Mouse (Mus musculus): ENCODE measurements around the gene Ufd1. TPM values are rescaled to one million over a fixed set of nuclear protein-coding genes. Genes with fewer than 3 reads are reported as not detected.

Ufd1 gene
- polyA plus RNA-seq, 1 experiment from 2014 or later: 130 TPM

DNA sequence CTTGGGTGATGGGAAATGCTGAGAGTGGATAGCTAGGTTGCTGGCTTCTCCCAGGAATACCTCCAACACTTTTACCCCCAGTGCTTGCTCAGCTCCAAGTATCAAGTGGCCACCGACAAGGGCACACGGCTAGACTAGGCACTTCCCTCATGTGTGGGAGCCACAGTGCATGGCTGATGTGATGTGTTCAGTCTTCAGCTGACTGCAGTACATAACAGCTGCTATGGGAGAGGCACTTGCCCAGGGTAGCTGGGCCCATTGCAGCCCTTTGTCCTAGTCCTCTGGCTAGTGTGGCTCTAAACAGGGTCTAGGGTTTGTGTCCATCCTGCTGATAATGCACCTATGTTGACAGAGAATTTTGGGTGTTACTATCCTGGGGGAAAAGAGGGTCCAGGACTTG lies 33.1 kb upstream of the Ufd1 start:
- no peaks in the 10 kb centered on the region for H3K36me3 ChIP-seq (ENCODE audit: control insufficient read depth, insufficient read depth)
- H3K27ac ChIP-seq (ENCODE audit: low read length): no peak overlapping the region

DNA sequence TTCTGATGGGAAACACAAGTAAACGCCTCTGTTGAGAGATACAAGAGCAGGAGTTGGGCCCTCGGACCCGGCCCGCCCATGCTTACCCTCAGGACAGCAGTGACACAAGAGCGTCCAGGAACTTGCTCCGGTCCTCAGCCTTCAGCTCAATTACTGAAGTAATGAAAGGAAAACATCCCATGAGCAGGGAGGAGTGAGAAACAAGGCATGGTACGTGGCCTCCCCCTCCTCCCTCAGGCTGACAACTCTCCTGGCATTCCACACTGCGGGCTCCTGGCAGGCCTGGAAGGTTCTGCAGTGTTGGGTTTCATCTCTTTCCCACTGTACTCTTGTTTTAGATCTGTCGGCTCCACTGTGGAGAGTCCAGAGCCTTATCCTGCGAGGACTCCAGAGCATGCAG lies 29.8 kb upstream of the Ufd1 start:
- Histone ChIP-seq H3K27me3 (replicated peaks; ENCODE audit: control insufficient read depth, insufficient read depth, low read length) (peaks cover 21% of the 10 kb centered on the region), H3K4me3 (replicated peaks; ENCODE audit: low read length) (no peak overlapping the region), H3K27ac (ENCODE audit: low read length) (no peak overlapping the region), H3K9ac (replicated peaks; ENCODE audit: low read depth, low read length) (no peak overlapping the region), H3K4me2 (ENCODE audit: low read length) (no peak overlapping the region), H3K9me3 (ENCODE audit: control insufficient read depth, low read length) (no peaks in the 10 kb centered on the region), H3K36me3 (ENCODE audit: control insufficient read depth, insufficient read depth) (no peaks in the 10 kb centered on the region), H3K4me1 (replicated peaks; ENCODE audit: control insufficient read depth, insufficient read depth, low read length) (peaks cover 12% of the 10 kb centered on the region)
- ATAC-seq: no peak
- 87% methylated on average over 10 of the region's 10 CpGs for WGBS

More for the DNA sequence above, 33.1 kb upstream of the Ufd1 start:
- no peak for ATAC-seq
- Histone ChIP-seq H3K4me3 (replicated peaks; ENCODE audit: low read length) (peak overlapping the region; percentile 43), H3K4me1 (replicated peaks; ENCODE audit: control insufficient read depth, insufficient read depth, low read length) (peaks cover 13% of the 10 kb centered on the region), H3K4me2 (ENCODE audit: low read length) (no peak overlapping the region), H3K9ac (replicated peaks; ENCODE audit: low read depth, low read length) (no peak overlapping the region), H3K27me3 (replicated peaks; ENCODE audit: control insufficient read depth, insufficient read depth, low read length) (peaks cover 42% of the 10 kb centered on the region), H3K9me3 (ENCODE audit: control insufficient read depth, low read length) (no peaks in the 10 kb centered on the region)
- WGBS: 59% methylated on average over 2 of the region's 2 CpGs

DNA sequence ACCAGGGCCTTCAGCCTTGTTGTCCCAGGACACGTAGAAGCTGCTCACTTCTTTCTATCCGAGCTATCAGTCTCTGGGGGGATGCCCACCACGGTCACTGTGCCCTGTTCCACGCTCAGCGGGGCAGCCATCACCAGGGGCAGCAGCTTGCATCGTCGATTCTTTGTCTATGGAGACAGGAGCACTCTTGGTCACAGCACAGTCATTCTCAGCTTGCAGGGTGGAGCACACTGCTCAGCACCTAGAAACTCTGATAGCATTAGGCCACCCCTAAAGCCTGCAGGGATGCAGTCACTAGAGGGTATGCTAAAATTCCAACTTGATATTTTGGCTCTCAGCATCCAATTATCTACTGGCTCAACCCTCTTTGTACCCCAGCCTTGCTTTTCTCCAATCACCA lies 26.6 kb upstream of the Ufd1 start:
- no peak for ATAC-seq
- Histone ChIP-seq H3K4me1 (replicated peaks; ENCODE audit: control insufficient read depth, insufficient read depth, low read length) (no peaks in the 10 kb centered on the region), H3K36me3 (ENCODE audit: control insufficient read depth, insufficient read depth) (no peaks in the 10 kb centered on the region), H3K4me3 (replicated peaks; ENCODE audit: low read length) (no peak overlapping the region), H3K4me2 (ENCODE audit: low read length) (no peak overlapping the region), H3K9me3 (ENCODE audit: control insufficient read depth, low read length) (no peaks in the 10 kb centered on the region), H3K27me3 (replicated peaks; ENCODE audit: control insufficient read depth, insufficient read depth, low read length) (no peaks in the 10 kb centered on the region), H3K9ac (replicated peaks; ENCODE audit: low read depth, low read length) (no peak overlapping the region), H3K27ac (ENCODE audit: low read length) (no peak overlapping the region)
- WGBS: 91% methylated on average over 7 of the region's 7 CpGs

DNA sequence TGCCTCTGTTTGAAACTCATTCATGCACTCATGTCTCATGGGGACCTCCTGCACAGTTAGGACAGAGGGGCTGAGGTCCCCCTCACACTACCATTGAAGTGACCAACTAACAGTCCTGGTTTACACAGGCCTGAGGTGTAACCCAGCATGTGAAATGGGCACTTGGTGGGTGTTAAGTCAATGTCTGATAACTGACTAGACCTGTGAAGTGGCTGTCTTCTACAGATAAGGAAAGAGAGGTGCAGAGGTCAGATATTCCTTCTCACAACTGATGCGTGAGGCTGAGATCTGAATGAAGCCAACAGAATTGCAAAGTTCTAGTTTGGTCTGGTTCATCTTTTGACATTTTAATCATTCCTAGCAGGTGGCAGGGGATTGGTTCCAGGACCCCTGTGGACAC lies 26.1 kb upstream of the Ufd1 start:
- H3K9me3 ChIP-seq (ENCODE audit: control insufficient read depth, low read length): no peaks in the 10 kb centered on the region
- 82% methylated on average over 1 of the region's 1 CpGs for WGBS
- H3K27ac ChIP-seq (ENCODE audit: low read length): no peak overlapping the region
- H3K27me3 ChIP-seq (replicated peaks; ENCODE audit: control insufficient read depth, insufficient read depth, low read length): no peaks in the 10 kb centered on the region
- no peak overlapping the region for H3K4me2 ChIP-seq (ENCODE audit: low read length)
- no peak for ATAC-seq
- no peaks in the 10 kb centered on the region for H3K36me3 ChIP-seq (ENCODE audit: control insufficient read depth, insufficient read depth)
- H3K4me3 ChIP-seq (replicated peaks; ENCODE audit: low read length): no peak overlapping the region
- H3K9ac ChIP-seq (replicated peaks; ENCODE audit: low read depth, low read length): no peak overlapping the region
- H3K4me1 ChIP-seq (replicated peaks; ENCODE audit: control insufficient read depth, insufficient read depth, low read length): no peaks in the 10 kb centered on the region

DNA sequence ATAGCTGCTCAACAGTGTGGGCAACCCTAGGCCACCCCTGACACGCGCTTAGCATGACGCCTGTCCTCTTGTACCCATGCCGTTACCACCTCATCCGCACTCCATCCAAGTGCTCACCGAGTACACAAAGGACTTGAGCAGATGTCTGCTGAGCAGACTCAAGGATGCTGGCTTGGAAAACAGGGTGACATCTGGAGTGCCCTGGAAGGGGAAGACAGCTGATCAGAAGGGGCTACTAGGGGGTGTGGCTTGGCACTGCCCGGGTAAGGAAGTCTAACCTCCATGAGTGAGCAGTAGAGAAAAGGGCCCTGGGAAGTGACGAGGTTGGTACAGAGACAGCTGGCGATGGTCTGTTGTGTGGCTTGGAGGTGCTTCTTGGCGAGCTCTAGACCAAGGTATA lies 24.9 kb upstream of the Ufd1 start:
- no peak for ATAC-seq
- H3K27me3 ChIP-seq (replicated peaks; ENCODE audit: control insufficient read depth, insufficient read depth, low read length): no peaks in the 10 kb centered on the region
- 92% methylated on average over 10 of the region's 10 CpGs for WGBS
- H3K9ac ChIP-seq (replicated peaks; ENCODE audit: low read depth, low read length): no peak overlapping the region
- H3K36me3 ChIP-seq (ENCODE audit: control insufficient read depth, insufficient read depth): no peaks in the 10 kb centered on the region
- no peak overlapping the region for H3K4me3 ChIP-seq (replicated peaks; ENCODE audit: low read length)
- no peak overlapping the region for H3K4me2 ChIP-seq (ENCODE audit: low read length)
- no peak overlapping the region for H3K27ac ChIP-seq (ENCODE audit: low read length)
- no peaks in the 10 kb centered on the region for H3K9me3 ChIP-seq (ENCODE audit: control insufficient read depth, low read length)
- H3K4me1 ChIP-seq (replicated peaks; ENCODE audit: control insufficient read depth, insufficient read depth, low read length): no peaks in the 10 kb centered on the region

DNA sequence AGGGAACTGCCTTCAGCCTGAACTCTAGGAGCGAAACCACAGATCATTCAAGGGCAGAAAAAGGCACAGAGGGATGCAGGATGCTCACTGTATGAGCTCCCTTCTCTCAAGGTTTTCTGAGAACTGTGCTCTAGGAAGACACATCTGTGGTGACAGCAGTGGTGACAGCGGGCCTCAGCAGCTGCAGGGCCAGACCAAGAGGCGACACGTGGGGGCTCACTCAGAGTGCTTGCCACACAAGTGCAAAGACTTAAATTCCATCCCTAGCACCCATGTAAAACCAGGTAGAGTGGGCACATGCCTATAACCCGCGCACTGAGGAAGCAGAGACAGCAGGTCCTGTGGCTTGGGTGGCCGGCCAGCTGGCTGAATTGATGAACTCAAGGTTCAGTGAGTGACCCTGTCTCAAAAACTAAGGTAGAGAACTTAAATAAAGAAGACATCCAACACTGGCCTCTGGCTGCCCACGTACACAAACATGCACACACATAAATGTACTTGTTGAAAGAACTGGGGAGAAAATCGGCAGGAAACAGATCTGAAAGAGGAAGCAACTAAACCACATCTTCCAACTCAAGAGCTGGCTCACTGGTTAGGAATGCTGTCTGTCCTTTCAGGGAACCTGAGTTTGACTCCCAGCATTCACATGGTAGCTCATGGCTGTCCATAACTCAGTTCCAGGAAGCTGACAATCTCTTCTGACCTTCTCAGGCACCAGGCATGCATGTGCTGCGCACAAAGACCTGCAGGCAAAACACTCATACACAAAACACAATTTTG lies 22.8 kb upstream of the Ufd1 start:
- 90% methylated on average over 10 of the region's 10 CpGs for WGBS
- ATAC-seq: no peak
- Histone ChIP-seq H3K27ac (ENCODE audit: low read length) (no peak overlapping the region), H3K9me3 (ENCODE audit: control insufficient read depth, low read length) (no peaks in the 10 kb centered on the region), H3K4me3 (replicated peaks; ENCODE audit: low read length) (no peak overlapping the region), H3K4me2 (ENCODE audit: low read length) (no peak overlapping the region), H3K36me3 (ENCODE audit: control insufficient read depth, insufficient read depth) (no peaks in the 10 kb centered on the region), H3K9ac (replicated peaks; ENCODE audit: low read depth, low read length) (no peak overlapping the region), H3K4me1 (replicated peaks; ENCODE audit: control insufficient read depth, insufficient read depth, low read length) (no peaks in the 10 kb centered on the region), H3K27me3 (replicated peaks; ENCODE audit: control insufficient read depth, insufficient read depth, low read length) (no peaks in the 10 kb centered on the region)

DNA sequence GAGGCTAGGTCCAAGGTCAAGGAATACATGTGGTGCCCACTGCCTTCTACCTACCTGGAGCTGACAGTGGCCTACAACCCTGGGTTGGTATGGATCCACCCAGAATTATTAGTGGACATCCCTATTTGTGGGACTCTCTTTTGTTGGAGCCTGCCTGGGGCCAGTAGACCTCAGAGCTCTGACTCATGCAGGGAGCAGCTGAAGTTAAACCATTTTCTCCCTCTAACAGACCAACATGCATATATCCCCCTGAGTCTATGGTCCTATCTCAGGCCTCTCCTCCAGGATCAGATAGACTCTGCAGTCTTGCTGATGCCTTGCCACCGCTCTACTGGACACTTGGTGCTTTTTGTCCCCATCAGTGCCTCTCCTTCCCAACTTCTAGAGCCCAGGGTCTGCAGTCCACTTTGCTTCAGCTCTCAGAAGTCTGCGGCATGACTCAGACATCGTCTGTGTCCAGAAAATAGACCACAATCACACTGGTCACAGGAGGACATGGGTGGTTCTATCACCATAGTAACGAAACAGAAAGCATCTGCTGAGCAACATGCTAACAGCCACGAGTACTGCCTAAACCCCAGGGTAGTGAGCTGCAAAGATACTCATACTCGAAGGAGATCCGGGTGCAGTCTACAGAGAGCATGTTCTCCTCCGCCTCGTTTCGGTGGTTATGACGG lies 16.2 kb upstream of the Ufd1 start:
- H3K4me2 ChIP-seq (ENCODE audit: low read length): no peak overlapping the region
- no peaks in the 10 kb centered on the region for H3K4me1 ChIP-seq (replicated peaks; ENCODE audit: control insufficient read depth, insufficient read depth, low read length)
- 92% methylated on average over 11 of the region's 11 CpGs for WGBS
- H3K27ac ChIP-seq (ENCODE audit: low read length): no peak overlapping the region
- no peaks in the 10 kb centered on the region for H3K36me3 ChIP-seq (ENCODE audit: control insufficient read depth, insufficient read depth)
- no peak for ATAC-seq
- H3K4me3 ChIP-seq (replicated peaks; ENCODE audit: low read length): no peak overlapping the region
- no peaks in the 10 kb centered on the region for H3K27me3 ChIP-seq (replicated peaks; ENCODE audit: control insufficient read depth, insufficient read depth, low read length)
- no peak overlapping the region for H3K9ac ChIP-seq (replicated peaks; ENCODE audit: low read depth, low read length)
- no peaks in the 10 kb centered on the region for H3K9me3 ChIP-seq (ENCODE audit: control insufficient read depth, low read length)

DNA sequence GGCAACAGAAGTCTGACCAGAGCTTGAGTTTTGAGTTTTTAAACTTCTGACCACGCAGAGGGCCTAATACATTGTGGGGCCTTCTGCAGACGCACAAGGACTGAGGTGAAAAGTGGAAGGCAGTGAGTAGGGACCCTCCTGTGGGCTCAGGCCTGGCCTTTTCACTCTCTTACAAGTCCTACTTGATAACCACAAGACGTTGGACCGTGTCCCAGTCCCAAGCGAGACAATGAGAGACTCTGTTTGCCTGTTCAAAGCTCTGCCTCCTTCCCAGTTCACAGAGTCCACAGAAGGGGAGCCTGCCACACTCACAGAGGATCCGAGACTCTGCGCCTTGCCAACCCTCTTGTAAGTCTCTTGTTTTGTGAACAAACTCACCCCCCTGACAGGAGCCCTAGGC lies 14.9 kb upstream of the Ufd1 start:
- Histone ChIP-seq H3K27ac (ENCODE audit: low read length) (no peak overlapping the region), H3K4me3 (replicated peaks; ENCODE audit: low read length) (no peak overlapping the region), H3K27me3 (replicated peaks; ENCODE audit: control insufficient read depth, insufficient read depth, low read length) (no peaks in the 10 kb centered on the region), H3K36me3 (ENCODE audit: control insufficient read depth, insufficient read depth) (no peaks in the 10 kb centered on the region), H3K9ac (replicated peaks; ENCODE audit: low read depth, low read length) (no peak overlapping the region), H3K9me3 (ENCODE audit: control insufficient read depth, low read length) (no peaks in the 10 kb centered on the region), H3K4me1 (replicated peaks; ENCODE audit: control insufficient read depth, insufficient read depth, low read length) (no peaks in the 10 kb centered on the region), H3K4me2 (ENCODE audit: low read length) (no peak overlapping the region)
- no peak; the same call in 1 of the 2 replicates for ATAC-seq
- WGBS: 71% methylated on average over 7 of the region's 7 CpGs

DNA sequence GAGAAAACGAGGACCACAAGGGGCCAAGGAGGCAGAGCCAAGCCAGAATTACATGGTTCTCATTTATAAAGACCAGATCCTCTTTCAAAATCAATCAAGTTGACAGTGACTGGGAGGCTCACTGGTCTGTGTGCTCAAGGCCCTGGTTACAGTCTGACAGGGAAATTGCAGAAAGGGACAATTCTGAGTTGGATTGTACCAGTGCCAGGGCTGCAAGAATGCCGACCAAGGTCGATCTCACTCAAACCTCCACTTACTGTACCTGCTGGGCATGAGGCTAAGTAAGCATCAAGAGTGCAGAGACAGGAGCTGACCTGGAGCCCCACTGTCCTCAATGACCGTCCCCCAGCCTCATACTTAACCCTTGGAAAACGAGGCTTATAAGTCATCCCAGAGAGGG lies 13.4 kb upstream of the Ufd1 start:
- ATAC-seq: no peak

More for the DNA sequence above, 13.4 kb upstream of the Ufd1 start:
- no peaks in the 10 kb centered on the region for H3K9me3 ChIP-seq (ENCODE audit: control insufficient read depth, low read length)
- no peak overlapping the region for H3K9ac ChIP-seq (replicated peaks; ENCODE audit: low read depth, low read length)
- 95% methylated on average over 5 of the region's 5 CpGs for WGBS
- H3K27ac ChIP-seq (ENCODE audit: low read length): no peak overlapping the region
- no peaks in the 10 kb centered on the region for H3K4me1 ChIP-seq (replicated peaks; ENCODE audit: control insufficient read depth, insufficient read depth, low read length)
- H3K36me3 ChIP-seq (ENCODE audit: control insufficient read depth, insufficient read depth): no peaks in the 10 kb centered on the region
- H3K27me3 ChIP-seq (replicated peaks; ENCODE audit: control insufficient read depth, insufficient read depth, low read length): no peaks in the 10 kb centered on the region
- H3K4me3 ChIP-seq (replicated peaks; ENCODE audit: low read length): no peak overlapping the region
- no peak overlapping the region for H3K4me2 ChIP-seq (ENCODE audit: low read length)
